Mouse (Mus musculus) kidney, postnatal 10 days (tissue): ENCODE data around the gene Pzp.
A peak's percentile ranks its signal among the peaks of the same experiment; 100 is the strongest.

Source experiments
- DNase-seq: peaks from one replicate; pipeline ENCODE4 v3.0.0; 2021; ENCODE audit warnings: mixed read lengths

The Pzp gene

GRCm38 (mm10) chr6:128479463-128480454 lies 46.8 kb downstream of the Pzp start:
- DNase-seq = peak; percentile 99

DNA sequence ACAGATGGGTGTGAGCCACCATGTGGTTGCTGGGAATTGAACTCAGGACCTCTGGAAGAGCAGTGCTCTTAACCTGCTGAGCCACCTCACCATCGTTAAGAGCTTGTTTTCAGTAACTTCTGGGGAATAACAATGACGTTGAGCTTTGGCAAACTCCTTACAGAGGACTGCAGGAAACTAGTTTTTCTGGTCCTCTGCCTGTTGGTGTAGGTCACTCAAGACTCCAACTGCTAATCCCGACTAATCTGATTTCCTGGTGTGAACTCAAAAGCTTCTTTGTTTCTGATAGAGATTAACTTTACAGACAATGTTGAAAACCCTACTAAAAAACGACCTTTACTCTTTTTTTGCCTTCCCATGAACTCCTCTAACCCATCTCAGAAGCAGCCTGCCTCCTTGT lies 49.0 kb downstream of the Pzp start:
- no peak for DNase-seq

GRCm38 (mm10) chr6:128474112-128474511 lies 52.4 kb downstream of the Pzp start:
- no peak for DNase-seq

DNA sequence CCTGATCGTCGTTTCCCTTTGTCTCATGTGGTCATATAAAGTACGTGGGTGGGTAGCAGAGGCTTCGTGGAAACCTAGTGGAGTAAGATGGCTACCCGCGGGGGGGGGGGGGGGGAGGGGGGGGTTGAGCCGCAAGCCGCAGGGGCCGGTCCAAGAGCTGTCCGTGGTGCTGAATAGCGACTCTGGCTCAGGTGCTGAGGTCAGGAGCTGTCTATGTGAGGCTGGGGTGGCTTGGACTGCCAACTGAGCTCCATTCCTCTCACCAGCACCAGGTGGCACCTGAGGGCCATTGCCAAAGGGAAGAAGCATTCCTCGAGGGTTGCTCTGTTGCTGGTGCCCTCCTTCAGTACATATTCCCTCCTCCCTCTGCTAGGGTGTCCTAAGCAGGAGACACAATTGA lies 57.1 kb downstream of the Pzp start:
- peak; percentile 87 for DNase-seq

DNA sequence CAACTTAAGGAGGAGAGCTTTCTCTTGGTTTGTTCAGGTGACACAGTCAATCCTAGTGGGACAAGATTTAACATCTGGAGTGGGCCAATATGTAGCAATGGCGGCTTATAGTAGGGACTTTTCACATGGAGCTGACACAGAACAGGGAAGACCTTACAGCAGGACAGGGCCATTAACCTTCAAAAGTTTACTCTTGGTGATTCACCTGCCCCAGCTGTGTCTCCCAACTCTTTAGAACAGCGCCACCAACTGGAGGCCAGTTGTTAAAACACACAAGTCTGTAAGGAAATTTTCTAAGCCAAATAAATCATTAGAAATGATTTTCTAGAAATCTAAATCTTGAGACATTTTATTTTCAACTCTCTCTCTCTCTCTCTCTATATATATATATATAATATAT lies 59.2 kb downstream of the Pzp start:
- DNase-seq = peak; percentile 24

DNA sequence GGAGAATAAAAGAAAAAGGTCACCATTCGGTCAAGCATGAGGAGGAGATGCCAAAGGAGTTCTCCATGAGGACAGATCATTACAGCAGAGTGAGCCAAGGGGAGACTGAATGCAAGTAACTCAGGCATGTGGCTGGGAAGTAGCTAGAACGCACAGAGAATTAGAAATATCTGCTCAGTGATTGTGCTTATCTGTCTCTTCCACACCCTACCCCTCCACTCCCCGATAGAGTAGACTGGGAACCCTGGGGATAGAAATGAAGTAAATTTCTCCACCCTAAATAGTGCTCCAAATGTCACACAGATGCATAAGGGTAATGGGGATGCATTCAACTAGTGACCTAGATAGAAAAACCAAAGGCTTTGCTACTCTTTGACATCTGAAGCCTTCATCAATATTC lies 60.0 kb downstream of the Pzp start:
- no peak for DNase-seq

DNA sequence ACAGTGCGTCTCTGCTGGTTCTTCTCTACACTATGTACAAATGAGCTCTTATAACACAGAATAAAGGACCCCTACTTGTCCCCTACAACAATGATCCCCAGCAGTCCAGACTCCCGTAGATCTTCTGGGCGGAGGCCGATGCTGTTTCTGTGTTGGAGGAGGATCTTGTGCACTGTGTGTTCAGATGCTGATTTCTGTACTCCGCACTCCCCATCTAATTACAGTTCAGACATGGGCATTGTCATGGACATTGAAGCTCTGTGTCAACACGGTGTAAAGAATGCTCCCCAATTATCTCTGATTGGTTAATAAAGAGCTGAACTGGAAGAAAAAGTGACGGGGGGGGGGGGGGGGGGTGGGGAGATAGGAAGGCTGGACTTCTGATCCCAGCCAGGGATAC lies 60.5 kb downstream of the Pzp start:
- no peak for DNase-seq

DNA sequence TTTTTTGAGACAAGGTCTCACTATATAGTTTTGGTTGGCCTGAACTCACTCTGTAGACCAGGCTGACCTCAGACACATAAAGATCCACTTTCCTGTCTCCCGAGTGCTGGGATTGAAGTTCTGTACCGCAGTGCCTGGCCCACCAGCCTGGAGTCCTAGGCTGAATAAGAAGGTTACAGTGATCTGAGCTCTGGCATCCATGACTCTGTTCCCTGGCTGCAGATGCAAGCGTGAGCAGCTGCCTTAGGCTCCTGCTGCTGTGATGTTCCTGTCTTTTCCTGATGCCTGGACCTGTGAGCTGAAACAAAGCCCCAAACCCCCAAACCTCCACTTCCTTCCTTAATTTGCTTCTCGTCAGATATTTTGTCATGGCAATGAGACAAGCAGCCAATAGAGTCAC lies 61.5 kb downstream of the Pzp start:
- no peak for DNase-seq

DNA sequence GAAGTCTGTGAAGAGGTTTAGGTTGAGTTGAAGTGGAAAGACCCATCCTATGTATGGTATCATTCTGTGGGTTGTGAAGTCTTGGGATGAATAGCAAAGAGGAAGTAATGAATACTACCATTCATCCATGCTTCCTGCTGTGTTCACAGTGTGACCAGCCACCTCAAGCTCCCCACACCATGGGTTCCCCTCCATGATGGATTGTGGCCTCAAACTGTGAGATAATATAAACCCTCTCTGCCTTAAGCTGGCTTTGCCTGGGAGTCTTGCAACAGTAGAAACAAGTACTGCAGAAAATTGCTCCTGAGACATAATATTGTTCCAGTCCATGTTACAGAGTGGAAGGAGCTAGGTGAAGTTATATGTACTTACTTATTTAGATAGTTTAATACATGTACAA lies 64.9 kb downstream of the Pzp start:
- DNase-seq = no peak

DNA sequence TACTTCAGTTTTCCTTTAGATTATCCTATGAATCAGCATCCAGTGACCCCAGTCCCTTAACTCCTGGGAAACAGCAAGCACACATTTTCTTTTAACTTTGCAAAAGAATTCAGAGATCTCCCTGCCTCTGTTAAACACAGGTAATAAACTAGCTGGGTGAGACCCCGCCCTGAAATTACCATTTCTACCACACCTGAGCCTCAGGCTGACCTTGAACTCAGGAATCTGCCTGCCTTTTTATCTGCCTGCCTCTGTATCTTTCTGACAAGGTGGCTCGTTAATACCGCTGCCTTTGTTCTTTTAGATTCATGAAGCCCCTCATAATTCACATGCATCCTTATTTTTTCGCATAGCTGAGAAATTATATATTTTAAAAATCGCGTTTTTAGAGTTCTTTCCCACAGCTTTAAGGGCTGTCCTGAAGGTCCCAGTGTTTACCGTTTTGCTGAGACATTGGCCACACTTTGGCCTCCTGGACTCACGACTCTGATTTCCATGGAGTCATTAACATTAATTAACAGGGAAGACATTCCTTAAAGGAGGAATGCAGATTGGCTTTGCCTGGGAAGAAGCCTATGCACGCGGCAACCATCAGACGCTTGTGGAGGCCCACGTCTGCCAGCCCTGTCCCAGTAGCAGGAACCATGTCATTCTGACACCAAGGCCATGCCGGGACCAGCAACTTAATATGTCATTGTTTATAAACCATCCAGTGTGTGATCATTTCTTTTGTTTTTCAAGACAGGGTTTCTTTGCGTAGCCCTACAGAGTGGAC lies 65.6 kb downstream of the Pzp start:
- no peak for DNase-seq

GRCm38 (mm10) chr6:128460321-128460720 lies 66.2 kb downstream of the Pzp start:
- no peak for DNase-seq

- no peak for DNase-seq
These were observed 69.3 kb downstream of the Pzp start for GRCm38 (mm10) chr6:128457186-128457585.

DNA sequence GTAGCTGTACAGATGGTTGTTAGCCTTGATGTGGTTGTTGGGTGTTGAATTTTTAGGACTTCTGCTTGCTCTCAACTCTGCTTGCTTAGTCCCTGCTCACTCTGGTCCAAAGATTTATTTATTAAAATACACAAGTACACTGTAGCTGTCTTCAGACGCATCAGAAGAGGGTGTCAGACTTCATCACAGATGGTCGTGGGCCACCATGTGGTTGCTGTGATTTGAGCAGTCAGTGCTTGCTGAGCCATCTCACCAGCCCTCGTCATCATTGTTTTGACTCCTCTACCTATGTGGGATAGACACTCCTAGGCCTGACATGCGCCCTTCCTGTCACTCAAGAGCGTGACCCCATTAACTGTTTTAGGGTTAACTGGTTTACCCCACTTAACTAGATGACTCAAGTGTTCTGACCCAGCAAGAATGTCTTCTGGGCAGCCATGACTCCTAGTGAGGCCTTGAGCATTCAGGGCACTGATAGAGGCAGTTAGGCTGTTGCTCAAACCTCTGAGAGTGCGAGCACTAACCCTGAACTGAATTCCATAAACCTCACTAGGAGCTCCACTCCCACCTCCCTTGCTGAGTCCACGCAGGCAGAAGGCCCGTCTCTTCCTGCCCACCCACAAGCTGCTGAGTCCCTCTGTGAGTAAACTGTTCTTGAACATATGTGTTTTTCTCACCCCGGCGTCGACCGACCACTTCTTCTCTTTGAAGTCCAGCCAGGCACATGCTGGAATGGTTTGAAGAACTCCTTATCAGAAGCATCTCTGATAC lies 70.5 kb downstream of the Pzp start:
- no peak for DNase-seq

- DNase-seq = no peak
These were observed 79.5 kb downstream of the Pzp start for GRCm38 (mm10) chr6:128447063-128447462.

GRCm38 (mm10) chr6:128445761-128446535 lies 80.6 kb downstream of the Pzp start:
- peak; percentile 81 for DNase-seq

GRCm38 (mm10) chr6:128440238-128440637 lies 86.3 kb downstream of the Pzp start:
- no peak for DNase-seq

GRCm38 (mm10) chr6:128438871-128439341 lies 87.6 kb downstream of the Pzp start:
- DNase-seq = peak; percentile 43

GRCm38 (mm10) chr6:128438317-128438870 lies 88.1 kb downstream of the Pzp start, which contains the start of gene Fkbp4:
TSS of gene Fkbp4 (minus strand) at chr6:128438677.
- DNase-seq = peak; percentile 96

GRCm38 (mm10) chr6:128437731-128438316 lies 88.7 kb downstream of the Pzp start:
- peak; percentile 82 for DNase-seq

DNA sequence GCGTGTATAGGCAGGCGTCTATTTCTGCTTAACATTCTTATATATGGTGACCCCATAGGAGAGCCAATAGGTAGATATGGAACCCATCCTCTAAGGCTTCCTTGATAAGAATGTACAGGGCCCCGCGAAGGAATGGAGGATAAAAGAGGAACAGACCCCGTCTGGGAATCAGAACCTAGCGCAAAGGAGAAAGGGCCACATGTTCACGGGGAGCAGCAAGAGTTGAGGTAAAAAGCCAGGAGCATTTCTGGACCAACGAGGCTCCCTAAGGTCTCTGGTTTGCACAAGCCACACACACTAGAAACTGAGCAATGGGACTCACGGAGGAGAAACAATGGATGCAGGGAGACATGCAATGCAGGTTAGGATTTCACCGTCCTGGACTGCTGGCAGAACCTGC lies 89.2 kb downstream of the Pzp start:
- DNase-seq = no peak

- DNase-seq = no peak
These were observed 90.0 kb downstream of the Pzp start for GRCm38 (mm10) chr6:128436356-128437005.
